Mouse (Mus musculus) thymus, postnatal 14 days (tissue): Measurements from ENCODE around the gene Nr0b1.

Source experiments
- DNase-seq: peaks from one replicate; pipeline ENCODE4 v3.0.0; 2021

Nr0b1 gene

GRCm38 (mm10) chrX:86191614-86192419 lies at the start of gene Nr0b1:
TSS of gene Nr0b1 (plus strand) at chrX:86191764.
- DNase-seq, result no peak

- DNase-seq, result no peak
These were observed 4.3 kb upstream of the Nr0b1 start for GRCm38 (mm10) chrX:86187250-86187649.

- no peak for DNase-seq
These were observed 943 bp downstream of the Nr0b1 start for GRCm38 (mm10) chrX:86192420-86192994.

- DNase-seq, result no peak
These were observed 1.8 kb downstream of the Nr0b1 start for GRCm38 (mm10) chrX:86193386-86193785.

GRCm38 (mm10) chrX:86237246-86237645 lies 45.7 kb downstream of the Nr0b1 start:
- no peak for DNase-seq
